Mouse (Mus musculus): ENCODE results near the gene Ncoa6. TPM values are rescaled to one million over a fixed set of nuclear protein-coding genes. Genes with fewer than 3 reads are reported as not detected.

Ncoa6 gene
- polyA plus RNA-seq, 1 experiment from 2014 or later: 28.9 TPM

MicroRNA genes within 50 kb of the gene (microRNA counts, 519-probe panel; counts per million panel counts)
- 2,427 counts per million, percentile 45 among the panel's probes with 10 or more counts for microRNA mmu-miR-695

Small RNA genes within 50 kb of the gene (microRNA-seq; reads per million reads assigned to microRNA genes)
- gene Mir695: not detected

Other genes with a start within 250 kb of the Ncoa6 start
- gene Dynlrb1, start 237.4 kb downstream of the Ncoa6 start, polyA plus RNA-seq (2015; fragmentation: Nextera tagmentation; extraction: Ambion mirVana): 700 and 732 TPM in 2 replicates
- gene Map1lc3a, start 197.6 kb downstream of the Ncoa6 start, polyA plus RNA-seq (2015; fragmentation: Nextera tagmentation; extraction: Ambion mirVana): 581 and 595 TPM in 2 replicates
- 62.0 and 63.8 TPM in 2 replicates for gene Pigu, start 116.5 kb downstream of the Ncoa6 start, polyA plus RNA-seq (2015; fragmentation: Nextera tagmentation; extraction: Ambion mirVana)
- gene Trp53inp2, start 92.8 kb downstream of the Ncoa6 start, polyA plus RNA-seq (2015; fragmentation: Nextera tagmentation; extraction: Ambion mirVana): 105 and 114 TPM in 2 replicates
- 28.0 and 28.9 TPM in 2 replicates for gene Acss2, start 44.1 kb upstream of the Ncoa6 start, polyA plus RNA-seq (2015; fragmentation: Nextera tagmentation; extraction: Ambion mirVana)
- 79.4 and 81.0 TPM in 2 replicates for gene Ggt7, start 44.3 kb upstream of the Ncoa6 start, polyA plus RNA-seq (2015; fragmentation: Nextera tagmentation; extraction: Ambion mirVana)
- 15.3 and 16.3 TPM in 2 replicates for gene Gss, start 118.9 kb upstream of the Ncoa6 start, polyA plus RNA-seq (2015; fragmentation: Nextera tagmentation; extraction: Ambion mirVana)
- 0.64 and 1.2 TPM in 2 replicates for gene Myh7b, start 137.3 kb upstream of the Ncoa6 start, polyA plus RNA-seq (2015; fragmentation: Nextera tagmentation; extraction: Ambion mirVana)
- 165 and 166 TPM in 2 replicates for gene Trpc4ap, start 218.5 kb upstream of the Ncoa6 start, polyA plus RNA-seq (2015; fragmentation: Nextera tagmentation; extraction: Ambion mirVana)

All from midbrain, embryonic 15.5 days (tissue).